In the genomic region with DNA sequence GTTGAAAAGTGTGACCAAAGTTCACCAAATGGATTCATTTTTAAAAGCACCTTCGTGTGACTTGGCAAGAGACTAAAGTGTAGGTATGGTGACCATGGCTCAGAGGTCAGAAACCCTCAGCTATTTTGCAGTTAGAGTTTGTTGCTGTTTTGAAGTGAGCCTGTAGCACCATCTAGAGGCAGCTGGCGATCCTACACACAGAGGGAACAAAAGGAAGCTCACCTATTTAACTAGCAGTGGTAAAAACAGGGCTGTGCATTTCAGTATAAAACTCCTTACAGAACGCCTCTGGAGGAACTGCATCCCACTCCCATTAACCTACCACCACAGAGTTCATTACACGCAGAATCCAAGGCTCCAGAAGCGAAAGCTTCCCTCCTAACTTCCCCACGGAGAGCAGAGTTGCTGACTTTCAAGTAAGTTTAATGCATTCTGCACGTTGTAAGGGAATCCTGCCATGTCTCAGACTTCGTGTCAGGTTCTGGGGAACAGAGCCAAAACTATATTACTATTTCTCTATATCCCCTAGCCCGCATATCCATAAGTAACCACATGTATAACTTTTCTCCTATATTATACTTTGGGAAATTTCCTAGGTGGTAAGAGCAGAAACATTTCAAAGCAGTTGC, we compare ENCODE assay signal across 9 mouse cellular contexts.
A peak's percentile ranks its signal among the peaks of the same experiment; 100 is the strongest.
DNase-seq lines count a peak whose midpoint lies in the region; ATAC-seq and TF ChIP-seq lines count a peak whose summit lies in the region.
"Had no signal": no experiment of that assay in that cellular context is flagged by ENCODE, and none has a peak within 500 bp of the region (broad histone marks: within the 10 kb centered on the region; RNA-seq: fewer than 3 reads in every experiment).

No protein-coding gene starts in this region.

- H3K4me3 ChIP-seq in embryonic fibroblast, embryonic 13.5 days (ENCODE audit: insufficient read depth, low read length): no peak overlapping the region
- no peak overlapping the region for H3K4me3 ChIP-seq in hindbrain, embryonic 12.5 days
- H3K4me3 ChIP-seq in stomach, embryonic 14.5 days (ENCODE audit: low read depth, low read length): no peak overlapping the region
- H3K4me3 ChIP-seq: liver, embryonic 15.5 days had no signal

- WGBS in hindbrain, embryonic 12.5 days: 26% methylated on average over 9 of the region's 9 CpGs
- WGBS in stomach, embryonic 14.5 days: 18% methylated on average over 9 of the region's 9 CpGs

- H3K27me3 ChIP-seq in hindbrain, embryonic 12.5 days: no peaks in the 10 kb centered on the region
- no peaks in the 10 kb centered on the region for H3K27me3 ChIP-seq in stomach, embryonic 14.5 days (ENCODE audit: control insufficient read depth, insufficient read depth, low read length)
- H3K27me3 ChIP-seq: liver, embryonic 15.5 days had no signal

- no peak for TF ChIP-seq POLR2A in brain, embryonic 14.5 days (IDR thresholded peaks at IDR 0.05; ENCODE audit: borderline replicate concordance, extremely low read depth, insufficient read depth, insufficient read length, poor library complexity, severe bottlenecking)
- TF ChIP-seq POLR2A in embryonic fibroblast, embryonic 13.5 days (IDR thresholded peaks at IDR 0.05; ENCODE audit: low read depth, low read length): no peak

- no peaks in the 10 kb centered on the region for H3K4me1 ChIP-seq in embryonic fibroblast, embryonic 13.5 days (ENCODE audit: control insufficient read depth, insufficient read depth, low read length)
- H3K4me1 ChIP-seq in hindbrain, embryonic 12.5 days: no peaks in the 10 kb centered on the region
- H3K4me1 ChIP-seq in stomach, embryonic 14.5 days (ENCODE audit: control insufficient read depth, insufficient read depth, low read length): no peaks in the 10 kb centered on the region
- H3K4me1 ChIP-seq: liver, embryonic 15.5 days had no signal

- H3K36me3 ChIP-seq in hindbrain, embryonic 12.5 days: no peaks in the 10 kb centered on the region
- no peaks in the 10 kb centered on the region for H3K36me3 ChIP-seq in stomach, embryonic 14.5 days (ENCODE audit: control insufficient read depth, insufficient read depth, low read length)
- H3K36me3 ChIP-seq: liver, embryonic 15.5 days had no signal

- no peak overlapping the region for H3K27ac ChIP-seq in embryonic fibroblast, embryonic 13.5 days (ENCODE audit: insufficient read depth, low read length)
- no peak overlapping the region for H3K27ac ChIP-seq in hindbrain, embryonic 12.5 days
- no peak overlapping the region for H3K27ac ChIP-seq in stomach, embryonic 14.5 days (ENCODE audit: low read length)
- H3K27ac ChIP-seq: liver, embryonic 15.5 days had no signal

- DNase-seq in Muller cell, postnatal 12 days (ENCODE audit: inconsistent ontology term): peak; percentile 49
- DNase-seq in brain, embryonic 14.5 days (ENCODE audit: low read depth): peak; percentile 86
- peak; percentile 61 for DNase-seq in layer of hippocampus, adult 9-10 months (ENCODE audit: low spot score)
- peak; percentile 1 for DNase-seq in lung, postnatal 36 days
- DNase-seq in gastrocnemius, adult 18-20 months (ENCODE audit: low spot score): no peak

- H3K4me2 ChIP-seq in hindbrain, embryonic 12.5 days (replicated peaks): peak overlapping the region; percentile 29; the same call in 1 of the 2 replicates
- peak overlapping the region; percentile 27; the same call in 1 of the 2 replicates for H3K4me2 ChIP-seq in stomach, embryonic 14.5 days (replicated peaks; ENCODE audit: low read depth, low read length)
- H3K4me2 ChIP-seq: liver, embryonic 15.5 days had no signal

- peak; percentile 48; the same call in 1 of the 2 replicates for ATAC-seq in hindbrain, embryonic 12.5 days (ENCODE audit: low FRiP score)
- ATAC-seq in stomach, embryonic 14.5 days (ENCODE audit: insufficient number of reproducible peaks, insufficient read depth, low FRiP score, low read depth): peak; percentile 33; the same call in 1 of the 2 replicates

- TF ChIP-seq CTCF in brain, embryonic 14.5 days (IDR thresholded peaks at IDR 0.05; ENCODE audit: borderline replicate concordance, extremely low read depth, insufficient read depth, insufficient read length): peak; percentile 90
- peak; percentile 43; the same call in 1 of the 2 replicates for TF ChIP-seq CTCF in embryonic fibroblast, embryonic 13.5 days (IDR thresholded peaks at IDR 0.05; ENCODE audit: borderline replicate concordance, insufficient read depth, low read length)

- no peak overlapping the region for H3K9ac ChIP-seq in hindbrain, embryonic 12.5 days
- H3K9ac ChIP-seq in stomach, embryonic 14.5 days (replicated peaks; ENCODE audit: low read depth, low read length): no peak overlapping the region
- H3K9ac ChIP-seq: liver, embryonic 15.5 days had no signal

- H3K9me3 ChIP-seq in hindbrain, embryonic 12.5 days (replicated peaks): no peaks in the 10 kb centered on the region
- H3K9me3 ChIP-seq in stomach, embryonic 14.5 days (ENCODE audit: control insufficient read depth, low read depth, low read length): no peaks in the 10 kb centered on the region
- H3K9me3 ChIP-seq: liver, embryonic 15.5 days had no signal
